Mouse (Mus musculus) heart, postnatal 0 days (tissue): ENCODE measurements around the gene Cwc25.

Experiments used
- CTCF ChIP-seq: IDR thresholded peaks from 2 replicates; pipeline ENCODE4 v1.5.1; 2016; ENCODE audit warnings: antibody characterized with exemption, control low read depth, low read depth
- EP300 ChIP-seq: IDR thresholded peaks from 2 replicates; pipeline ENCODE4 v1.6.1; 2016; ENCODE audit warnings: antibody characterized with exemption, low read depth

- TF ChIP-seq EP300 = no peak
- no peak for TF ChIP-seq CTCF
These were observed 39.6 kb upstream of the Cwc25 start for GRCm38 (mm10) chr11:97805662-97806612.
